Mouse (Mus musculus) E14TG2a.4 (cell line): ENCODE results near the gene Cct4.

Experiments
- CTCF ChIP-seq: conservative IDR thresholded peaks from 2 replicates; pipeline ENCODE4 v1.5.1; 2014; ENCODE audit warnings: low read length
- NANOG ChIP-seq: IDR thresholded peaks from 2 replicates; pipeline ENCODE4 v1.6.1; 2014; ENCODE audit warnings: borderline replicate concordance, low read length, mixed read lengths

DNA sequence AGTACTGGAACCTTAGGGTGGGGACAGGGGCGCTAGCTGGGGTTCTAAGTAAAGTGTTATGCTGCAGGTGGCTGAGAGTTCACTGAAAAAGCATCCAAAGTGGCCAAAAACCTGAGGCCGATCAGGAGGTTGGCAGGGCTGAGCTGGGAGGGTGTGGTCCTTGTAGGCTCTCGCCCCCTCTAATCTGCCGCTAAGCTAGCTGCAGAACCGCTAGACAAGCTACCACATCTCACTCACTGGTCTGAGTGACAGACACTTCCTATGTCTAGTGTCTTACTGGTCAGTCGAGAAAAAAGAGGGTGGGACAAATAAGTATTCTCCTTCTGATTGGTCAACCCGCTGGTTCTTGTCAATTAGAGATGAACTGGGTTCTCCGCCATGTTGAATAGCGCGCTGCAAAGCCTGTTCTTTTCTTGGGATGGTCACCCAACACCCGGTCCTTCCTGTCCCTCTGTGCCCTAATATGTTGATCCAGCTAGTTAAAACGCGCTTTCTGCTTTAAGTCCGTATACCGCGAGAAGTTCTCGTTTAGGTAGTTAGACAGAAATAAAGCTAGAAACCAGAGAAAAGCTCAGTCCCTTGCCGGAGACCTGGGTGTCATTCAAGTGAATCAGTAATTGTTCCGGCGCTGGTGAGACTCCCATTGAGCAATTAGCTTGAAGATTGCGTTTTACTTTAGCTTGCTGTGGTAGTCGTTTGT lies 17.3 kb downstream of the Cct4 start, which contains the start of gene Fam161a:
- TF ChIP-seq CTCF (no peak), NANOG (no peak)
